Mouse (Mus musculus): ENCODE data around the gene Hdac10.
A peak's percentile ranks its signal among the peaks of the same experiment; 100 is the strongest.

The Hdac10 gene

DNA sequence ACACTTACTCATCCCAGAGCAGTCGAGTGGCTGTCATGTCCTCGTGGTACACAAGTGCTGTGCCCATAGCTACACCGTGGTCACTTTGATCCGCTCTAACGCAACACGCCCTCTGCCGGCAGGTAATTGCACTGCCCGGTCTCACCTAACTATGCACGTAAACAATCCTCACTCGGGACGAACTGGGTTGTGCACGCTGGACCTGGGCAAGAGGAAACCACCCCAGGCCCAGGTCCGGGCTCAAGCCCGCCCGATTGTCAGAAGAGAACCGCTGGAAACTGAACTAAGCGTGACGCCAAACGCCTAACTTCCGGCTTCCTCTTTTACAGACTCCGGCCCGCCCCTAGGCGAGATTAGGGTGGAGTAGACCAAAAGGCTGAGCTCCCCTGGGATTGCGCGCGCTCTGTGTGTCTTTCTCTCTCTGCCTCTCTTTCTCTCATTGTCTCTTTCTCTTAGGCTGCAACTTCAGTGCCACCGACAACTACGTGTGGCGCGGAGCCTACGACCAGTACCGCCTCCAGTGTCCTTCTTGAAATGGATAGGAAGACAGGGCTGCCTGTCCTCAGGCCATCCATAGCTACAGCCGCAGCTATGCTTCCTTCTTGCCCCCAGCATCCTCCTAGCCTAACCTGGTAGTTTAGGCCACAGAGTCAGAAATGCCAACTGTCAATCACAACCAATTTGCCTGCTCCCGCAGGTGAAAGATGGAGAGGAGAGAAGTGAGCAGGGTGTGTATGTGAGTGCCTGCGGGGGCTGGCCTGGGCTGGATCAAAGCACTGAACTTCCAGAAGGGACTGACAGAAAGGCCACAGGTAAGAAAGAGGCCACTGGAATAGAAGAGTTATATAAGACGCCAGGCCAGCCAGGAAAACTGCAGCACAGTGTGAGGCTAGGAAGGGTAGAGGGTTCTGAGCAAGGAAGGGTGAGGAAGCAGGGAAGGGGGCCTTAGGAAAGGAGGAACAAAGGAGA, at the start of gene Hdac10:
Gene Hdac10 (minus strand): TSS at position 319 of the 969 bp plus-strand sequence.
- DNase-seq: peak; percentile 96 to 97

GRCm38 (mm10) chr15:89177576-89178259, 49.2 kb upstream of the Hdac10 start:
- peak in 1 of 2 experiments; percentile 37 for DNase-seq

- DNase-seq: peak; percentile 89 to 90
These were observed 48.6 kb upstream of the Hdac10 start for GRCm38 (mm10) chr15:89177121-89177520.

GRCm38 (mm10) chr15:89175411-89176155, 47.1 kb upstream of the Hdac10 start:
- DNase-seq: peak in 1 of 2 experiments; percentile 39

DNA sequence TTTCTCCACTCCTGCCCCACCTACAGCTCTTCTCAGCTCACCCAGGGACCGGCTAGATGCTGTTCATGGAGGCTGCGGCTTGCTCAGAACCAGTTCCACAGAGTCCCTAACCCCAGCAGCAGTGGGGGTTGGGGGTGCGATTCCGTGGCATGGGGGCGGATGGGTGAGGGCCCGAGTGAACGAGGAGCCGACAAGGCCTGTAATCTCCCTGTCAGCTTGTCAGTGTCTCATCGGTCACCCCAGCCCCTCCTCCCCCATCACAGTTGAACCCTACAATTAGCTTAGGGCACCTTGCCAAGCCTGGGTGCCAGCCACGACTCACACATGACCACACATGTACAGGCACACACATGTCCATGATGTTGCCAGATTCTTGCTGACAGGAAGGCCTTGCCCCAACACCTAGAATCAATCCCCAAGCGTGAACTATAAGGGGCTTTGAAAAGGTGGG, 46.4 kb upstream of the Hdac10 start:
- DNase-seq: peak in 1 of 2 experiments; percentile 52

DNA sequence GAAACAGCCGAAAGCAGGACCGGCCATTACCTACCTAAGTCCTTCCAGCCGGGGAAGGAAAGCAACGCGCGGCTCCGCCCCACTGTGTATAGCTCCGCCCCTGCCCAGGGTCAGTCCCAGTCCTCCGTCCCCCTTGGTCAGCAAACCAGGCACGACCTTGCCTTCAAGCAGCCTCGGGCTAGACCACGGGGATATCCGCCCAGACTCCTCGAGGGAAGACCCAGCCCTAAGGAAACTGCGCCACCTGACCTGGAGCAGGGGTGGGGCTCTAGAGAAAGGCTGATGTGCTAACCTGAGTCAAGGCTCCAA, 45.4 kb upstream of the Hdac10 start:
- peak; percentile 76 to 80 for DNase-seq

DNA sequence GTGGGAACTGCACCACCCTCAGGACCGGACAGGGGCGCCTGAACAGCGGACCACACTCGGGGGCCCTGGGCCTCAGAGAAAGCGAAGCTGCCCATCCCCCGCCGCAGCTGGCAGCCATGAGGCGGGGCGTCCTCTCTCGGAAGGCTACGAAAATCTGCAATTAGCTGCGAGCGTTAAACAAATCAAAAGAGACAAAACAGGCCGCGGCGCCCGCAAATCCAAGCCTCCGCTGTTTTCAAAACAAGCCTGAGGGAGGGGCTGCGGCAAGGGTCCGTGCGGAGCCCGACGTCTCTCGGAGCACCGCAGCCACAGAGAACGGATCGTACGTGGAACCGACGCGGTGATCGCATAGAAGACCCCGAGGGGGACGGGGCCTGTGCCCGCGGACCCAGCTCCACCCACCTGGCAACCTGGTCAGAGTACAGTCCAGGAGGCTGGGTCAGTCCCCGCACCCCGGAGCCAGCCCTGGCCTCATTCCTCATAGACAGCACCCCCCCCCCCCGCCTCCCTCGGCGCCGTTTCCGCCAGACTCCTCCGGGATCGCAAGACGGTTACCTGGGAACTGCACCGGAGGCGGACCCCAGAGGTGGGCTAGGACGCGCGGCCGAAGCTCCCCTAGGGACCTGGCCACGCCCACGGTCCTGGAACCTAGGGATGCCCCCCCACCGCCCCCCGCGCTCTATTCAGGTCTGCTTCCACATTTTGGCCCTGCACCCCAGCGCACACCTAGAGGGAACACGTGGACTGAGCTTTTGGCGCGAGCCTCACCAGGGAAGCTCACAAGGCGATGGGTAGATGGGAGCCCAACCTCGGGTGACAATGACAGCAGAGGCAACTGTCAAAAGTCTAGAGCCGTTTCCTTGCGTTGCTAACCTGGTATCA, 44.8 kb upstream of the Hdac10 start:
- DNase-seq: peak; percentile 58 to 69

DNA sequence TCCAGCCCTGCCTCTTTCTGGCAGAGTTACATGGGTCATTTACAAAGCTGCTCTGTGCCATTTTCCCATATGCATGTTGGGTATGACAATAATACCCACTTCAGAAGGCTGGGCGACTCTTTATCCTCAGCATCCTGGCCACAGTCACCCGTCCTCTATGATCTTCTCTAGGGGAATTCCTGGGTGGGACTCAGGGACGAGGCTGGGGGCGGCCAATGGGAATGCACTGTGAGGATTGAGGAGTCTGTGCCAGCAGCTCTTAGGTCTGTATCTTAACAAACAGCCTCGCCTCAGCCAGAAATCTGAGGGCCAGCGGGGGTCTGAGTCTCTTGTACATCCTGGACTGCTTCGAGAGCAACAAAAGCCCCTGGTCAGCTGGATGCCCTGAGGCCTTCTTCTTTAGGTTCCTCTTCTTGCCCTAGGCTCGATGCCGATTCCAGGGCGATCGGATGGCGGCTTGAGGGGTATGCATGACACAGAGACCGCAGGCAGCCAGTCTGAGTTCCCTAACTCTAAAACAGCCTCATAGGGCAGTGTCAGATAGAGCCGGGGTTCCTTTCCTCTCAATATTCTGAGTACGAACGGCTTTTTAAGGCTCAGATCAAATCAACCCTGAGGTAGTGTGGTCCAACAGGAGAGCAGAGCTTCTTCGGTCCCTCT, 43.9 kb upstream of the Hdac10 start:
- DNase-seq: peak in 1 of 2 experiments; percentile 41

DNA sequence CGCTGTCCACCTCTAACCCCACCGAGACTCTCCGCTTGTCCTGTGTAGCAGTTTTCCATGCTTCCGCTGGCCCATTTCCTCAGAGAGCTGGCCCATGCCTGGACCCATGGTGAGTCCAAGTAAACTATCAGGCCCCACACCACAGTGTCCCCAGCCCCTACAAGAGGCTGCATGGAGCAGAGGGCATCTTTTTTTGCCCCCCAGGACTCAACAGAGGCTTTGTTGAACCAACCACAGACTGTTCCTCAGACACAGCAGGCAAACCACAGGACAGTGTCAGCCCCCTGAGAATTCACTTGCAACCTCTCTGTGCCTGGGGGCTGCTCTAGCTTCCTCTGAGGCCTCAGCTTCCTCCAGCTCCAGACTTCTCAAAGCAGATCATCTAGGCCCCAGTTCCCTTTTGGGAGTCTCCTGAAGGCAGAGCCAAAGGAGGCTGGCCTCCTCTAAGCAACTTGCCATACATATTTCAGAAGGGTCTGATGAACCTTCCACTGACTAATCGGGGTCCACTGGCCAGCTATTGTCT, 43.1 kb upstream of the Hdac10 start:
- peak in 1 of 2 experiments; percentile 27 for DNase-seq

GRCm38 (mm10) chr15:89170102-89170501, 41.6 kb upstream of the Hdac10 start:
- DNase-seq: peak in 1 of 2 experiments; percentile 54

DNA sequence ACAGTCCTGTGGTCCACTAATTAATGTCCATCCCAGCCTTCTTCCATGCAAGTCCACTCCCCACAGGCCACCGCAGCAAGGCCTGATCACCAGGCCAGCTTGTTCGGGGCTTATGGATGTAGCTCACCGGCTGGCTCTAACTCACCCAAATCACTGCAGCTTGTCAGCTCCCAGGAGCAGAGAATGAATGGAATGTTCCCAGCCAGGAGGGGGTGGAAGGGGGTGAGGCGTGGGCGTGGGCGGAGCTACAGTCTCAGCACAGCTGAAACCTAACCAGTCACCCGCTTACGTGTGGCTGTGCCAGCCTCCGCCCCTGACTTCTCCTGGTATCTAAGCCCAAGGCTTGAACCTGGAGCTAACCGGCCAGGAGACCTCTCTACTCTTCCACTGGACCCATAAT, 40.9 kb upstream of the Hdac10 start:
- peak; percentile 82 to 87 for DNase-seq

GRCm38 (mm10) chr15:89168922-89169321, 40.4 kb upstream of the Hdac10 start:
- DNase-seq: peak; percentile 69 to 70

GRCm38 (mm10) chr15:89165478-89165877, 37.0 kb upstream of the Hdac10 start:
- DNase-seq: no peak

GRCm38 (mm10) chr15:89161397-89161796, 32.9 kb upstream of the Hdac10 start:
- no peak for DNase-seq

GRCm38 (mm10) chr15:89158516-89158915, 30.0 kb upstream of the Hdac10 start:
- DNase-seq: no peak

DNA sequence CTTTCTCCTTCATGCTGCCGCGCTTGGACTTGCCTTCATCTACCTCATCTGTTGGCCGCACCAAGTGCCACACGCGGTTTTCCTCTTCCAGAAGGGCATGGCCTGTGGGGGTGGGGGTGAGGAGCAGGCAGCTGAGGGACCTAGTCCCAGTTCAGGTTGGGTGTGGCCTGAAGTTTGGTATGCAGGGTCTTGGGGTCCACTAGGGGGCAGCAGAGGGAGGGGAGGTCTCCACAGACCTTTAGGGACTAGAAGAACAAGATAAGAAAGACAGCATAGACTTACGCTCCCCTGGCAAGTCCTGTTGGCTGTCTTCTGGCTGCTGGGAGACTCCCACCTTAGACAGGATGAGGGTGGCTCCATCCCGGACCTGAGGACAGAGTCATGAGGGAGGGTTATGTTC, 29.5 kb upstream of the Hdac10 start:
- DNase-seq: peak; percentile 76 to 87

DNA sequence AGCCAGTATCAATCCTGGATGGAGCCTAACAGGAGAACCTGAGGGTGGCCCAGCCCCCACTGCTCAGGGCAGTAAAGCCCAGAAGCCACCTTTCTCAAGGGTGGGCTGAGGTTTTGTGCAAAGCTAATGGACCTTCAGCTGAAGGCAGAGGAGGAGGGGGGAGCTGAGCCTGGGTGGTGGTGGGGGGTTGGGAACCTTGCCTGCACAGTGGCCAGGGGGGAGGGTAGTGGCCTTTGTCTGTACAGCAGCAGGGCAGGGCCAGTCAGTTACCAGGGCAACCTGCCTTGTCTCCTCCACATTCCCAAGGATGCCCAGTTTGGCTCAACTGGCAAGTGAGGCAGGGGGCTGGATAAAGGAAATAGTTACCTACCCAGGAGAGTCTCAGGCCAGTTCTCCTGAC, 23.8 kb upstream of the Hdac10 start:
- DNase-seq: no peak

DNA sequence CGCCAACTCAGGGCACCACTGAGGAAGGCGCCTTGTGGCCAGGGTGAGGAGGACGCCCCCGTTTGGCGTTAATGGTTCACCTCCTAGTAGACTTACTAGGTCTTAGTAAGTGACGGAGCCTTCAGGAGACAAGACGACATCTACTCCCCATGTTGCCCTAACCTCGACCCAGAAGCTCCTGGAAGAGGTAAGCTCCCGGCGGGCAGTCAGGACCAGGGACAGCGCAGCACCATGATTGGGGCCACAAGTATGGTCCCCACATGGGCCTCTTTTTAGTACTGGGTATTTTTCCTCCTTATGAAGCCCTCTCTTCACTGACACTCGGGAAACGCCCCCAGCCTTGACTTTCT, 21.5 kb upstream of the Hdac10 start:
- no peak for DNase-seq

DNA sequence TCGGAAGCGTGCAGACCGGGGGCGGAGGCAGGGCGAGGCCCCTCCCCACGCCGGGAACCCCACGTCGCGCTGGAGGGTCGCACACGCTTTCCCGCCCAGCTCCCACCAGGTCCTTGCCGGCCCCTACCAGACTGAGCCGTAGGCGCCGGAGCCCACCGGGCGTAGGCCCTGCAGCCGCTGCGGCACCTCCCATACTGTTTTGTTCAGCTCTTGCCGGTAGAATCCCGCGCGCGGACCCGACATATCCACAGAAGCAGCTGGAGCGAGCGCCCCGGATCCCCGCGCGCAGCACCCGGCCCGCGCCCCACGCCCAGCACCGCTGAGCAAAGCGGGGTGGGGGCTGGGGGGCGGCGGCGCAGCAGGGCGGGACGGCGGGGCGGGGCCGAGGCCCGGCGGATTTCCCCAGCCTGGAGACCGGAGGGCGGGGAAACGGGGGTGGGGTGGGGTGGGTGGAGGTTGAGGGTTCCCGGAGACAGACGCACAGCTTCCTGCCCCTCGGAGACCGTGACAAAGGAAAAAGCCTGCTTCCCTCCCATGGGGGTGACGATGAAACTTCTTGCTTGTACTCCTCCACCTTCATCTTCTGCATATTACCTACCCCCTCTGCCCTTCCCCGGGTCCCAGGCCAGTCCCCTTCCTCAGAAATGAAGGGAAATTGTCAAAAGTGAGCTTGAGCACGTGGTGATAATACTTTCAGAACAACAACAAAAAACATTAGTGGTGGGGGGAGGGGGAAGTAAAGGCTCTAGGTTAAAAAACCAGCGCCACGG, 21.0 kb upstream of the Hdac10 start, which contains the start of gene Mapk11:
Gene Mapk11 (minus strand): TSS at position 358 of the 770 bp plus-strand sequence.
- peak; percentile 57 to 66 for DNase-seq
